Mouse (Mus musculus) B cell, adult (primary cell): ENCODE data around the gene Il5ra. TPM values are rescaled to one million over a fixed set of nuclear protein-coding genes. Genes with fewer than 3 reads are reported as not detected.

Source experiments
- total RNA-seq: library from RNA; stranded (reverse); gene quantifications from 4 replicates; pipeline ENCODE4 v1.2.4, GENCODE M21; 2023; ENCODE audit not compliant: inconsistent age

Gene Il5ra
- total RNA-seq = 16.3 to 24.8 TPM (median 21.7 TPM) in 4 replicates

GRCm38 (mm10) chr6:106748887-106749388, at the start of gene Il5ra:
Gene Il5ra (minus strand): TSS chr6:106749037.

GRCm38 (mm10) chr6:106768640-106769289, 19.9 kb upstream of the Il5ra start, which contains the start of gene Trnt1:
Gene Trnt1 (plus strand): TSS chr6:106769120.

Other genes with a start within 250 kb of the Il5ra start
- gene Trnt1, start 20.1 kb upstream of the Il5ra start, total RNA-seq = 75.0 to 81.0 TPM (median 78.1 TPM) in 4 replicates
- gene Crbn, start 51.0 kb upstream of the Il5ra start, total RNA-seq = 63.7 to 70.5 TPM (median 65.7 TPM) in 4 replicates